Mouse (Mus musculus): ENCODE results near the gene Chdh. TPM values are rescaled to one million over a fixed set of nuclear protein-coding genes. Genes with fewer than 3 reads are reported as not detected.

Gene Chdh
- polyA plus RNA-seq, 2 experiments: 0.43 to 1.3 TPM

DNA sequence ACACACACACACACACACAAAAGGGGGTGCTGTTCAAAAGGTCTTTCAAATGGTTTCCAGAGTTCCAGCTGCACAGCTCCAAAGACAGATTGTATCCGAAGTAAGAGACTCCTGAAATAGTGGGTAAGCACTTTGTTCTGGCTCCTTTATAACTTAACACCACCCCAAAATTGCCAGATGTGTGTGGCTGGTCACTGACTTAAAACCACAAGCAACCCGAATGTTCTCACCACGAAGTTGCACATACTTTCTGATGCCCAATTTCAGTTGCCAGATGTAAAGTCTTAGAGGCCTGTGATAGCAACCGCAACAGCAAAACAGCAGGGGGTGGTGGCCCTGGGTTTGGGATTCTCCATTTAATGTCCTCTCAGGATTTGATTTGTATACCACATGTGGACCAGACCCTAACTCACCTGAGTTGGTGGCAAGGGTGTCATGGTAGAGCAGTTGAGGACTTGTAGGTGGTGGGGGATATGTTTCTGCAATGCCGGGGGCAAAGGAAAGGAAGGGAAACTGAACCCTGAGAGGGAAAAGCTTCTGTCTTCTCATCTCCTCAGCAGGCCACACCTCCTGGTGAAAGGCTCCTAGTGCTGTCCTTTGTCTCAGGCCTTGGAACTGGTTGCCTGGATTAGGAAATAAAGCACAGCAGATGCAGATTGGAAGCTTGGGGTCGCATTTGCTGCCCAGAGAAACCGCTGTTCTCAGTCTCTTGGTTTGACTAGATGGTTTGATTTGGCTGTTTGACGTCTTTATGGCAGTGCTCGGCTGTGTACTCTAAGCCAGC lies 11.2 kb downstream of the Chdh start:
- 33% methylated on average over 9 of the region's 9 CpGs for WGBS
- DNase-seq (ENCODE audit: low spot score): no peak
- H3K27ac ChIP-seq (replicated peaks; ENCODE audit: low read depth, low read length): no peak overlapping the region

DNA sequence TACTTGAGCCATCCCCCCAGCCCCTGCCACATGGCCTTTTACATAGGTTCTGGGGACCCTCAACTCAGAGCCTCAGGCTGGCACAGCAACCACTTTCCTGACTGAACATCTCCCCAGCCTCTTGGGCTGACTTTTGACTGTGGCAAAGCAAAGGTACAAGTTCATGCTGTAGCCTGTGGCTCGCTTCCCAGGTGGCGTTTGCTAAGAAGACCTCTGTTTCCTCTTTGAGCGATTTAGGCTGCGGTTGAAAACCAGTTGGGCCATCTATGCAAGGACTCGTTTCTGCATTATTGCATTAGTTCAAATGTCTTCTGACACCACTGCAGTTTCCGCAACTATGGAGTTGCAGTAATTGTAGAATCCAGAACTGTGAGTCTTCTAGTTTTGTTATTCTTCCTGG lies 13.6 kb downstream of the Chdh start:
- no peaks in the 10 kb centered on the region for H3K27me3 ChIP-seq (ENCODE audit: control insufficient read depth, insufficient read depth, low read length)
- H3K9me3 ChIP-seq (ENCODE audit: control insufficient read depth, low read length): no peaks in the 10 kb centered on the region
- H3K9ac ChIP-seq (ENCODE audit: low read depth, low read length, severe bottlenecking): no peak overlapping the region
- no peak overlapping the region for H3K4me2 ChIP-seq (replicated peaks; ENCODE audit: low read depth, low read length, severe bottlenecking)
- H3K4me1 ChIP-seq (ENCODE audit: control insufficient read depth, insufficient read depth, low read length): no peaks in the 10 kb centered on the region
- no peak overlapping the region for H3K27ac ChIP-seq (replicated peaks; ENCODE audit: low read depth, low read length)
- no peak overlapping the region for H3K4me3 ChIP-seq (replicated peaks; ENCODE audit: low read length)
- ATAC-seq (ENCODE audit: low FRiP score, low read depth) (no peak), DNase-seq (ENCODE audit: low spot score) (no peak)
- H3K36me3 ChIP-seq (ENCODE audit: control insufficient read depth, insufficient read depth, low read length): no peaks in the 10 kb centered on the region
- TF ChIP-seq POLR2A (IDR thresholded peaks at IDR 0.05; ENCODE audit: borderline replicate concordance, extremely low read depth, insufficient read depth, insufficient read length): no peak
- WGBS: 88% methylated on average over 6 of the region's 6 CpGs

More for the DNA sequence above, 11.2 kb downstream of the Chdh start:
- no peaks in the 10 kb centered on the region for H3K27me3 ChIP-seq (ENCODE audit: control insufficient read depth, insufficient read depth, low read length)
- H3K4me2 ChIP-seq (replicated peaks; ENCODE audit: low read depth, low read length, severe bottlenecking): no peak overlapping the region
- H3K4me1 ChIP-seq (ENCODE audit: control insufficient read depth, insufficient read depth, low read length): no peaks in the 10 kb centered on the region
- H3K9me3 ChIP-seq (ENCODE audit: control insufficient read depth, low read length): no peaks in the 10 kb centered on the region
- no peak overlapping the region for H3K9ac ChIP-seq (ENCODE audit: low read depth, low read length, severe bottlenecking)
- H3K36me3 ChIP-seq (ENCODE audit: control insufficient read depth, insufficient read depth, low read length): no peaks in the 10 kb centered on the region
- no peak overlapping the region for H3K4me3 ChIP-seq (replicated peaks; ENCODE audit: low read length)
- ATAC-seq (ENCODE audit: low FRiP score, low read depth): no peak
- TF ChIP-seq POLR2A (IDR thresholded peaks at IDR 0.05; ENCODE audit: borderline replicate concordance, extremely low read depth, insufficient read depth, insufficient read length): no peak

DNA sequence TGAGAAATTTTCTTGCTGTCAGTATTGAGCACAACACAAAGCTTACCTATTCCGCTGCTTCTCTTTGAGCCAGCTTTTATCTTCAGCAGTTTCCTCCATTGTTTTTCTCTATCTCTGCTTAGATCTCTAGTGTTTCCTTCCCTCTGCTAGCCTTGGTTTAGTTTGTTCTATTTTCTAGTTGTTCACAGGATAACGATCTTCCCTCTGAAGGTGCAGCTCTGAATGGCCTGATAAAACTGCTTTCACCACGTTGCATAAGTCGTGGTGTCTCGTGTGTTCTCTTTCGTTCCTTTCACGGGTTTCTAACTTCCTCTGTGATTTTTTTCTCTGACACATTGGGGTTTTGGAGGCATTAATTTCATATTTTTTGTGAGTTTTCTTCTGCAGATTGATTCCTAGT lies 15.6 kb downstream of the Chdh start:
- DNase-seq (ENCODE audit: low spot score) (no peak), ATAC-seq (ENCODE audit: low FRiP score, low read depth) (no peak)
- H3K4me2 ChIP-seq (replicated peaks; ENCODE audit: low read depth, low read length, severe bottlenecking): no peak overlapping the region
- H3K4me3 ChIP-seq (replicated peaks; ENCODE audit: low read length): no peak overlapping the region
- H3K9me3 ChIP-seq (ENCODE audit: control insufficient read depth, low read length): no peaks in the 10 kb centered on the region
- no peak overlapping the region for H3K9ac ChIP-seq (ENCODE audit: low read depth, low read length, severe bottlenecking)
- no peaks in the 10 kb centered on the region for H3K27me3 ChIP-seq (ENCODE audit: control insufficient read depth, insufficient read depth, low read length)
- no peak for TF ChIP-seq POLR2A (IDR thresholded peaks at IDR 0.05; ENCODE audit: borderline replicate concordance, extremely low read depth, insufficient read depth, insufficient read length)
- WGBS: 57% methylated on average over 7 of the region's 7 CpGs
- no peaks in the 10 kb centered on the region for H3K4me1 ChIP-seq (ENCODE audit: control insufficient read depth, insufficient read depth, low read length)
- no peaks in the 10 kb centered on the region for H3K36me3 ChIP-seq (ENCODE audit: control insufficient read depth, insufficient read depth, low read length)
- H3K27ac ChIP-seq (replicated peaks; ENCODE audit: low read depth, low read length): no peak overlapping the region

DNA sequence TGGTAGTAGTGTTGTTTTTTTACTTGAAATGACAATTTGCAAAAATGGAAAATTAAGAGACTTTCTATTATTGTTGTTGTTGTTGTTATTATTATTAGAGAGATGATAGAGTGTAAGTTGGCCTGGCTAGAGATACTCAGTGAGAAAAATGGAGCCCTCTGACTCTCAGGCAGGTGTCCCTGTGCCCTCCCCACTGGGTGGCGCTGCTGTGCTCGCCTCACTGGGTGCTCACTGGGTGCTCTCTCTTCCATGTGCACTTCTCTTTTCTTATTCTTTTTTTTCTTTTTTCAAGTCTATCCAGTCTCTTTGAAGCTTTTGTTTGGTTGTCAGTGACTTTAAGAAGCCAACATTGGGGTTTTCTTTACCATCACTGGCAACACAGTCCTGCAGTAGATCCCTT lies 18.6 kb downstream of the Chdh start:
- H3K27me3 ChIP-seq (ENCODE audit: control insufficient read depth, insufficient read depth, low read length): no peaks in the 10 kb centered on the region
- H3K9ac ChIP-seq (ENCODE audit: low read depth, low read length, severe bottlenecking): no peak overlapping the region
- no peaks in the 10 kb centered on the region for H3K4me1 ChIP-seq (ENCODE audit: control insufficient read depth, insufficient read depth, low read length)
- 45% methylated on average over 2 of the region's 2 CpGs for WGBS
- H3K9me3 ChIP-seq (ENCODE audit: control insufficient read depth, low read length): no peaks in the 10 kb centered on the region
- no peak for DNase-seq (ENCODE audit: low spot score)
- H3K36me3 ChIP-seq (ENCODE audit: control insufficient read depth, insufficient read depth, low read length): no peaks in the 10 kb centered on the region
- no peak for ATAC-seq (ENCODE audit: low FRiP score, low read depth)
- no peak for TF ChIP-seq POLR2A (IDR thresholded peaks at IDR 0.05; ENCODE audit: borderline replicate concordance, extremely low read depth, insufficient read depth, insufficient read length)
- H3K4me2 ChIP-seq (replicated peaks; ENCODE audit: low read depth, low read length, severe bottlenecking): no peak overlapping the region
- H3K27ac ChIP-seq (replicated peaks; ENCODE audit: low read depth, low read length): no peak overlapping the region
- H3K4me3 ChIP-seq (replicated peaks; ENCODE audit: low read length): no peak overlapping the region

DNA sequence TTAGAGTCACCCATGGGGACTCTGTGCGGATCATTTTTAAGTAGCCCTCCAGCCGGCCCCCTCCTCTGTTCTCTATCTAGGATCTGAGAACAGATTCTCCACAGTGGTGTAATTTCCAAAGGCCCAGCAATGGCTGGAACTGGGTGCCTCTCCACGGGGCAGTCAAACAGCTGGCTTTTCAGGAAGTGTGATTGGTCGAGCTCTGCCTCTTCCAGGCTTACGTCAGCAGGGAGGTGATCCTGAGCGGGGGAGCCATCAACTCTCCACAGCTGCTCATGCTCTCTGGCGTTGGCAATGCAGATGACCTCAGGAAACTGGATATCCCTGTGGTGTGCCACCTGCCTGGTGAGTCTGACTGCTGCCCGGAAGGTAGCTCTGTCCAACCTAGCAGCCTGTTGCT lies 24.6 kb downstream of the Chdh start:
- ATAC-seq (ENCODE audit: low FRiP score, low read depth) (no peak; the same call in 1 of the 2 replicates), DNase-seq (ENCODE audit: low spot score) (no peak)
- Histone ChIP-seq H3K4me2 (replicated peaks; ENCODE audit: low read depth, low read length, severe bottlenecking) (no peak overlapping the region), H3K36me3 (ENCODE audit: control insufficient read depth, insufficient read depth, low read length) (no peaks in the 10 kb centered on the region), H3K27ac (replicated peaks; ENCODE audit: low read depth, low read length) (no peak overlapping the region), H3K27me3 (ENCODE audit: control insufficient read depth, insufficient read depth, low read length) (no peaks in the 10 kb centered on the region), H3K4me1 (ENCODE audit: control insufficient read depth, insufficient read depth, low read length) (no peaks in the 10 kb centered on the region), H3K9me3 (ENCODE audit: control insufficient read depth, low read length) (no peaks in the 10 kb centered on the region), H3K9ac (ENCODE audit: low read depth, low read length, severe bottlenecking) (no peak overlapping the region), H3K4me3 (replicated peaks; ENCODE audit: low read length) (no peak overlapping the region)
- no peak for TF ChIP-seq POLR2A (IDR thresholded peaks at IDR 0.05; ENCODE audit: borderline replicate concordance, extremely low read depth, insufficient read depth, insufficient read length)
- WGBS: 49% methylated on average over 8 of the region's 8 CpGs

All from limb, embryonic 14.5 days (tissue).